Mouse (Mus musculus) liver, embryonic 14.5 days (tissue): ENCODE data around the gene Pdx1. TPM values are rescaled to one million over a fixed set of nuclear protein-coding genes. Genes with fewer than 3 reads are reported as not detected.

Experiments
- ATAC-seq: fragments of 200-750 bp; cut with Nextera tagmentation; 2 replicates; pipeline ENCODE4 v1.8.0; 2017; ENCODE audit warnings: moderate number of reproducible peaks, mild to moderate bottlenecking, moderate library complexity; ENCODE audit not compliant: insufficient read depth
- DNase-seq, 3 experiments: peaks; one replicate each; pipeline ENCODE4 v3.0.0-alpha.2; 2012 to 2013; ENCODE audit warnings: low read depth in 3 of 3, low spot score in 3 of 3
- H3K27ac ChIP-seq: fragments of 300-500 bp; sonication (generic); 2 replicates; pipeline ENCODE4 v1.5.1; 2014; ENCODE audit warnings: moderate library complexity, mild to moderate bottlenecking, control low read depth, inconsistent platforms
- H3K27me3 ChIP-seq: fragments of 300-500 bp; sonication (generic); 2 replicates; pipeline ENCODE4 v1.6.1; 2014; ENCODE audit warnings: mild to moderate bottlenecking, low read length, moderate library complexity; ENCODE audit not compliant: control insufficient read depth, insufficient read depth
- H3K36me3 ChIP-seq: fragments of 300-500 bp; sonication (generic); replicated peaks from 2 replicates; pipeline ENCODE4 v1.6.1; 2014; ENCODE audit warnings: low read depth; ENCODE audit not compliant: control insufficient read depth, insufficient read depth
- H3K4me1 ChIP-seq, 2 experiments: fragments of 200-500 bp in 1 of 2; fragments of 300-500 bp in 1 of 2; sonication (generic) in 1 of 2; replicated peaks; 2 replicates each; pipeline ENCODE4 v1.6.1; 2012 to 2014; ENCODE audit warnings: antibody characterized with exemption in 1 of 2, inconsistent platforms in 1 of 2, low read length in 1 of 2; ENCODE audit not compliant: control insufficient read depth in 2 of 2, insufficient read depth in 2 of 2
- H3K4me2 ChIP-seq: fragments of 300-500 bp; sonication (generic); 2 replicates; pipeline ENCODE4 v1.6.1; 2014; ENCODE audit warnings: low read depth, mild to moderate bottlenecking, control low read depth, moderate library complexity
- H3K4me3 ChIP-seq, 2 experiments: fragments of 200-500 bp in 1 of 2; fragments of 300-500 bp in 1 of 2; sonication (generic) in 1 of 2; 2 replicates each; pipeline ENCODE4 v1.5.1; 2012 to 2014; ENCODE audit warnings: low read depth in 2 of 2, low read length in 2 of 2, mild to moderate bottlenecking in 2 of 2, control low read depth in 1 of 2, inconsistent platforms in 1 of 2, moderate library complexity in 1 of 2; ENCODE audit not compliant: insufficient read depth in 1 of 2
- H3K9ac ChIP-seq: fragments of 300-500 bp; sonication (generic); replicated peaks from 2 replicates; pipeline ENCODE4 v1.6.1; 2014; ENCODE audit warnings: mild to moderate bottlenecking, control low read depth, moderate library complexity
- H3K9me3 ChIP-seq: fragments of 300-500 bp; sonication (generic); 2 replicates; pipeline ENCODE4 v1.6.1; 2016; ENCODE audit warnings: low read length, mixed read lengths; ENCODE audit not compliant: control insufficient read depth
- CTCF ChIP-seq: IDR thresholded peaks from 2 replicates; pipeline ENCODE4 v1.5.1; 2016; ENCODE audit warnings: antibody characterized with exemption, low read depth, control low read depth
- EP300 ChIP-seq: IDR thresholded peaks from 2 replicates; pipeline ENCODE4 v1.6.1; 2016; ENCODE audit warnings: antibody characterized with exemption, low read depth
- WGBS: fragments of 180-500 bp; shearing (Covaris S2); extraction: QIAGEN DNeasy Blood & Tissue Kit; methylation state at CpG from one replicate; pipeline ENCODE4 v1.1.7; 2014; ENCODE audit not compliant: insufficient replicate concordance; 5-methylcytosine and 5-hydroxymethylcytosine counted together
- polyA plus RNA-seq, 2 experiments: library from polyadenylated mRNA; depleted of rRNA in 1 of 2; stranded (reverse) in 1 of 2; unstranded in 1 of 2; fragments of >200 nt; fragmentation: Nextera tagmentation in 1 of 2; extraction: Ambion mirVana in 1 of 2; gene quantifications; 2 replicates each; pipeline versions ENCODE4 v1.2.1 to v1.2.3; 2012 to 2014

Pdx1 gene
- polyA plus RNA-seq, 2 experiments: 0.03 TPM; not detected in 1

- TF ChIP-seq CTCF: no peak
- no peaks in the 10 kb centered on the region for H3K9me3 ChIP-seq
- no peak overlapping the region for H3K4me2 ChIP-seq
- no peak overlapping the region for H3K27ac ChIP-seq
- no peak overlapping the region for H3K9ac ChIP-seq
- peaks cover 2% of the 10 kb centered on the region; the same call in 1 of the 2 replicates for H3K27me3 ChIP-seq
- ATAC-seq (no peak), DNase-seq (no peak)
- H3K4me1 ChIP-seq: no peaks in the 10 kb centered on the region; a peak in 1 of 4 replicates
- H3K36me3 ChIP-seq: no peaks in the 10 kb centered on the region
- H3K4me3 ChIP-seq: no peak overlapping the region
- 59% methylated on average over 1 of the region's 1 CpGs for WGBS
Measured at GRCm38 (mm10) chr5:147260189-147260588, 9.6 kb upstream of the Pdx1 start.

- Histone ChIP-seq H3K27me3 (peaks cover 3% of the 10 kb centered on the region), H3K27ac (no peak overlapping the region), H3K9me3 (no peaks in the 10 kb centered on the region), H3K4me3 (no peak overlapping the region), H3K4me1 (no peaks in the 10 kb centered on the region; a peak in 1 of 4 replicates), H3K9ac (no peak overlapping the region), H3K36me3 (no peaks in the 10 kb centered on the region), H3K4me2 (no peak overlapping the region)
- DNase-seq (no peak), ATAC-seq (no peak)
- 51% methylated on average over 4 of the region's 4 CpGs for WGBS
- TF ChIP-seq EP300: no peak
- no peak for TF ChIP-seq CTCF
Measured at GRCm38 (mm10) chr5:147260778-147261177, 9.0 kb upstream of the Pdx1 start.

- Histone ChIP-seq H3K27me3 (peaks cover 3% of the 10 kb centered on the region), H3K4me1 (no peaks in the 10 kb centered on the region; a peak in 1 of 4 replicates), H3K9me3 (no peaks in the 10 kb centered on the region), H3K27ac (no peak overlapping the region), H3K4me3 (no peak overlapping the region), H3K4me2 (no peak overlapping the region), H3K36me3 (no peaks in the 10 kb centered on the region), H3K9ac (no peak overlapping the region)
- 44% methylated on average over 11 of the region's 11 CpGs for WGBS
- ATAC-seq (no peak), DNase-seq (no peak)
- TF ChIP-seq CTCF (no peak), EP300 (no peak)
Measured at GRCm38 (mm10) chr5:147261899-147262541, 7.7 kb upstream of the Pdx1 start.

GRCm38 (mm10) chr5:147263945-147264344 is 5.8 kb upstream of the Pdx1 start:
- no peak overlapping the region for H3K27ac ChIP-seq
- no peak overlapping the region for H3K9ac ChIP-seq
- no peaks in the 10 kb centered on the region; a peak in 1 of 4 replicates for H3K4me1 ChIP-seq
- DNase-seq (no peak), ATAC-seq (no peak)
- 21% methylated on average over 4 of the region's 4 CpGs for WGBS
- H3K4me2 ChIP-seq: no peak overlapping the region
- no peak overlapping the region for H3K4me3 ChIP-seq
- H3K9me3 ChIP-seq: no peaks in the 10 kb centered on the region
- TF ChIP-seq CTCF (no peak), EP300 (no peak)
- H3K27me3 ChIP-seq: peaks cover 17% of the 10 kb centered on the region
- no peaks in the 10 kb centered on the region for H3K36me3 ChIP-seq

- no peak overlapping the region for H3K27ac ChIP-seq
- no peaks in the 10 kb centered on the region for H3K36me3 ChIP-seq
- H3K4me3 ChIP-seq: no peak overlapping the region
- TF ChIP-seq EP300 (no peak), CTCF (no peak)
- no peak for DNase-seq
- no peaks in the 10 kb centered on the region; a peak in 1 of 4 replicates for H3K4me1 ChIP-seq
- ATAC-seq: no peak
- peaks cover 52% of the 10 kb centered on the region for H3K27me3 ChIP-seq
- H3K9ac ChIP-seq: no peak overlapping the region
- WGBS: 15% methylated on average over 6 of the region's 6 CpGs
- H3K9me3 ChIP-seq: no peaks in the 10 kb centered on the region
- no peak overlapping the region for H3K4me2 ChIP-seq
Measured at GRCm38 (mm10) chr5:147267434-147267833, 2.3 kb upstream of the Pdx1 start.
